Mouse (Mus musculus): Measurements from ENCODE around the gene Zfp513. TPM values are rescaled to one million over a fixed set of nuclear protein-coding genes. Genes with fewer than 3 reads are reported as not detected.

Gene Zfp513
- polyA plus RNA-seq (2015; fragmentation: Nextera tagmentation; extraction: Ambion mirVana), result 5.5 and 6.0 TPM in 2 replicates

- peaks cover 4% of the 10 kb centered on the region; the same call in 1 of the 2 replicates for H3K4me1 ChIP-seq (ENCODE audit: control insufficient read depth, insufficient read depth, low read length)
- WGBS, result under 1% methylated on average over 53 of the region's 53 CpGs
- peak; percentile 98 for ATAC-seq
- peak within 1 kb of the TSS; percentile 66 for H3K4me2 ChIP-seq (ENCODE audit: low read depth, low read length)
- H3K27me3 ChIP-seq (replicated peaks; ENCODE audit: control insufficient read depth, insufficient read depth, low read length), result no peaks in the 10 kb centered on the region
- H3K4me3 ChIP-seq (ENCODE audit: low read length), result peak within 1 kb of the TSS; percentile 79
- H3K27ac ChIP-seq (ENCODE audit: low read length), result peak within 1 kb of the TSS; percentile 83
- no peaks in the 10 kb centered on the region for H3K9me3 ChIP-seq (ENCODE audit: control insufficient read depth, low read length)
- H3K9ac ChIP-seq (ENCODE audit: low read depth, low read length), result peak within 1 kb of the TSS; percentile 91
- H3K36me3 ChIP-seq (ENCODE audit: control insufficient read depth, insufficient read depth, low read length), result peaks cover 48% of the 10 kb centered on the region
These were observed at the start of gene Zfp513 for GRCm38 (mm10) chr5:31201742-31202590. Gene Zfp513, minus strand, starts transcription at chr5:31202303.

GRCm38 (mm10) chr5:31251541-31252101 is 49.5 kb upstream of the Zfp513 start, which contains the start of gene Krtcap3:
Gene Krtcap3, plus strand, starts transcription at chr5:31251691.
- H3K27ac ChIP-seq (ENCODE audit: low read length), result peak within 1 kb of the TSS; percentile 89
- 13% methylated on average over 38 of the region's 47 CpGs for WGBS

GRCm38 (mm10) chr5:31250716-31251115 is 48.6 kb upstream of the Zfp513 start:
- Histone ChIP-seq H3K4me3 (ENCODE audit: low read length) (no peak overlapping the region), H3K9me3 (ENCODE audit: control insufficient read depth, low read length) (no peaks in the 10 kb centered on the region), H3K36me3 (ENCODE audit: control insufficient read depth, insufficient read depth, low read length) (peaks cover 16% of the 10 kb centered on the region; the same call in 1 of the 2 replicates), H3K27ac (ENCODE audit: low read length) (no peak overlapping the region), H3K9ac (ENCODE audit: low read depth, low read length) (peak overlapping the region; percentile 2; the same call in 1 of the 2 replicates), H3K4me1 (ENCODE audit: control insufficient read depth, insufficient read depth, low read length) (peaks cover 6% of the 10 kb centered on the region; the same call in 1 of the 2 replicates), H3K4me2 (ENCODE audit: low read depth, low read length) (no peak overlapping the region), H3K27me3 (replicated peaks; ENCODE audit: control insufficient read depth, insufficient read depth, low read length) (no peaks in the 10 kb centered on the region)
- WGBS, result 61% methylated on average over 4 of the region's 4 CpGs
- ATAC-seq, result no peak

More at GRCm38 (mm10) chr5:31251541-31252101, 49.5 kb upstream of the Zfp513 start, which contains the start of gene Krtcap3:
- no peaks in the 10 kb centered on the region for H3K27me3 ChIP-seq (replicated peaks; ENCODE audit: control insufficient read depth, insufficient read depth, low read length)
- H3K4me3 ChIP-seq (ENCODE audit: low read length), result peak within 1 kb of the TSS; percentile 55
- ATAC-seq, result peak; percentile 89
- H3K9ac ChIP-seq (ENCODE audit: low read depth, low read length), result peak within 1 kb of the TSS; percentile 67
- H3K9me3 ChIP-seq (ENCODE audit: control insufficient read depth, low read length), result no peaks in the 10 kb centered on the region
- H3K4me1 ChIP-seq (ENCODE audit: control insufficient read depth, insufficient read depth, low read length), result peaks cover 6% of the 10 kb centered on the region; the same call in 1 of the 2 replicates
- H3K4me2 ChIP-seq (ENCODE audit: low read depth, low read length), result peak within 1 kb of the TSS; percentile 60
- H3K36me3 ChIP-seq (ENCODE audit: control insufficient read depth, insufficient read depth, low read length), result peaks cover 10% of the 10 kb centered on the region; the same call in 1 of the 2 replicates

- Histone ChIP-seq H3K4me1 (ENCODE audit: control insufficient read depth, insufficient read depth, low read length) (peaks cover 4% of the 10 kb centered on the region), H3K9ac (ENCODE audit: low read depth, low read length) (peak overlapping the region; percentile 99), H3K27me3 (replicated peaks; ENCODE audit: control insufficient read depth, insufficient read depth, low read length) (no peaks in the 10 kb centered on the region), H3K9me3 (ENCODE audit: control insufficient read depth, low read length) (no peaks in the 10 kb centered on the region), H3K27ac (ENCODE audit: low read length) (no peak overlapping the region), H3K4me3 (ENCODE audit: low read length) (peak overlapping the region; percentile 97), H3K4me2 (ENCODE audit: low read depth, low read length) (peak overlapping the region; percentile 87), H3K36me3 (ENCODE audit: control insufficient read depth, insufficient read depth, low read length) (peaks cover 11% of the 10 kb centered on the region; the same call in 1 of the 2 replicates)
- ATAC-seq, result no peak
- WGBS, result 21% methylated on average over 10 of the region's 10 CpGs
These were observed 40.1 kb upstream of the Zfp513 start for GRCm38 (mm10) chr5:31242191-31242590.

- Histone ChIP-seq H3K36me3 (ENCODE audit: control insufficient read depth, insufficient read depth, low read length) (0 out of 2 replicates have a peak, but pooled peaks cover 11% of the 10 kb centered on the region), H3K4me2 (ENCODE audit: low read depth, low read length) (peak overlapping the region; percentile 87), H3K9ac (ENCODE audit: low read depth, low read length) (peak overlapping the region; percentile 99), H3K4me3 (ENCODE audit: low read length) (peak overlapping the region; percentile 97), H3K27me3 (replicated peaks; ENCODE audit: control insufficient read depth, insufficient read depth, low read length) (no peaks in the 10 kb centered on the region), H3K4me1 (ENCODE audit: control insufficient read depth, insufficient read depth, low read length) (peaks cover 4% of the 10 kb centered on the region), H3K27ac (ENCODE audit: low read length) (peak overlapping the region; percentile 99), H3K9me3 (ENCODE audit: control insufficient read depth, low read length) (no peaks in the 10 kb centered on the region)
- no peak; the same call in 1 of the 2 replicates for ATAC-seq
- 0% methylated on average over 13 of the region's 13 CpGs for WGBS
These were observed 39.5 kb upstream of the Zfp513 start for GRCm38 (mm10) chr5:31241522-31242034.

- peak within 1 kb of the TSS; percentile 99 for H3K27ac ChIP-seq (ENCODE audit: low read length)
- H3K4me2 ChIP-seq (ENCODE audit: low read depth, low read length), result peak within 1 kb of the TSS; percentile 87
- no peaks in the 10 kb centered on the region for H3K27me3 ChIP-seq (replicated peaks; ENCODE audit: control insufficient read depth, insufficient read depth, low read length)
- H3K9me3 ChIP-seq (ENCODE audit: control insufficient read depth, low read length), result no peaks in the 10 kb centered on the region
- H3K4me3 ChIP-seq (ENCODE audit: low read length), result peak within 1 kb of the TSS; percentile 97
- 0 out of 2 replicates have a peak, but pooled peaks cover 5% of the 10 kb centered on the region for H3K36me3 ChIP-seq (ENCODE audit: control insufficient read depth, insufficient read depth, low read length)
- peaks cover 4% of the 10 kb centered on the region for H3K4me1 ChIP-seq (ENCODE audit: control insufficient read depth, insufficient read depth, low read length)
- peak within 1 kb of the TSS; percentile 99 for H3K9ac ChIP-seq (ENCODE audit: low read depth, low read length)
- ATAC-seq, result peak; percentile 99
- under 1% methylated on average over 90 of the region's 103 CpGs for WGBS
These were observed 38.8 kb upstream of the Zfp513 start, which contains the start of the genes Nrbp1 and Gm9970 for GRCm38 (mm10) chr5:31240637-31241521. Gene Nrbp1, plus strand, starts transcription at chr5:31240864. Gene Gm9970, minus strand, starts transcription at chr5:31241232.

GRCm38 (mm10) chr5:31226641-31227040 is 24.5 kb upstream of the Zfp513 start:
- H3K4me2 ChIP-seq (ENCODE audit: low read depth, low read length), result no peak overlapping the region
- H3K9me3 ChIP-seq (ENCODE audit: control insufficient read depth, low read length), result no peaks in the 10 kb centered on the region
- no peak overlapping the region for H3K9ac ChIP-seq (ENCODE audit: low read depth, low read length)
- no peaks in the 10 kb centered on the region for H3K36me3 ChIP-seq (ENCODE audit: control insufficient read depth, insufficient read depth, low read length)
- no peak for ATAC-seq
- no peak overlapping the region for H3K4me3 ChIP-seq (ENCODE audit: low read length)
- H3K27ac ChIP-seq (ENCODE audit: low read length), result no peak overlapping the region
- H3K4me1 ChIP-seq (ENCODE audit: control insufficient read depth, insufficient read depth, low read length), result no peaks in the 10 kb centered on the region
- 65% methylated on average over 1 of the region's 1 CpGs for WGBS
- H3K27me3 ChIP-seq (replicated peaks; ENCODE audit: control insufficient read depth, insufficient read depth, low read length), result no peaks in the 10 kb centered on the region

- Histone ChIP-seq H3K27me3 (replicated peaks; ENCODE audit: control insufficient read depth, insufficient read depth, low read length) (no peaks in the 10 kb centered on the region), H3K27ac (ENCODE audit: low read length) (no peak overlapping the region), H3K4me3 (ENCODE audit: low read length) (no peak overlapping the region), H3K4me2 (ENCODE audit: low read depth, low read length) (no peak overlapping the region), H3K36me3 (ENCODE audit: control insufficient read depth, insufficient read depth, low read length) (no peaks in the 10 kb centered on the region), H3K9ac (ENCODE audit: low read depth, low read length) (no peak overlapping the region), H3K4me1 (ENCODE audit: control insufficient read depth, insufficient read depth, low read length) (peaks cover 10% of the 10 kb centered on the region), H3K9me3 (ENCODE audit: control insufficient read depth, low read length) (no peaks in the 10 kb centered on the region)
- no peak for ATAC-seq
- WGBS, result 95% methylated on average over 9 of the region's 9 CpGs
These were observed 20.6 kb upstream of the Zfp513 start for GRCm38 (mm10) chr5:31222696-31223095.

Measured in intestine, embryonic 16.5 days (tissue).